Mouse (Mus musculus): ENCODE data around the gene Tkfc.

DNA sequence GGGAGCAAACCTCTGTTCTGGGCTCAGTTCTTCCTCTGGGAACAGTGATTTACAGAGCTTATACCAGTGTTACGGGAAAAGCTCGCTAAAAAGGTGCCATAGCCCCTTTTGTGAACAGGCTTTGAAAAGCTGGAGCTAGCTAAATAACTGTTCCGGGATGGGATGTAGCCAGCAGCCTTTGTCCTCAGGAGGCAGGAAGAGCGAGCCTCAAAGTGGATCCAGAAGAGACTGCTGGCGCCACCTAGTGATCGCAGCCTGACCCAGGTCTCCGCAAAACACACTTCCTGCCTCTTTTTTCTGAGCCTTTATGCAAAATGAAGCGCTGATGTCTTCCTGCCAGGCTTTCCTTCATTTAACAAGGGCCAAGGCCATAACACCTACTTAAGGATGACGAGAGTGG is 2.7 kb downstream of the Tkfc start:
- TF ChIP-seq TAL1 (IDR thresholded peaks at IDR 0.05; ENCODE audit: low read length) (no peak), GATA1 (IDR thresholded peaks at IDR 0.05; ENCODE audit: low read length) (no peak)
